Mouse (Mus musculus): Measurements from ENCODE around the gene 6330403K07Rik. TPM values are rescaled to one million over a fixed set of nuclear protein-coding genes. Genes with fewer than 3 reads are reported as not detected.

Gene 6330403K07Rik
- 0.45 and 0.83 TPM in 2 replicates for polyA plus RNA-seq (2012; rRNA removed)

DNA sequence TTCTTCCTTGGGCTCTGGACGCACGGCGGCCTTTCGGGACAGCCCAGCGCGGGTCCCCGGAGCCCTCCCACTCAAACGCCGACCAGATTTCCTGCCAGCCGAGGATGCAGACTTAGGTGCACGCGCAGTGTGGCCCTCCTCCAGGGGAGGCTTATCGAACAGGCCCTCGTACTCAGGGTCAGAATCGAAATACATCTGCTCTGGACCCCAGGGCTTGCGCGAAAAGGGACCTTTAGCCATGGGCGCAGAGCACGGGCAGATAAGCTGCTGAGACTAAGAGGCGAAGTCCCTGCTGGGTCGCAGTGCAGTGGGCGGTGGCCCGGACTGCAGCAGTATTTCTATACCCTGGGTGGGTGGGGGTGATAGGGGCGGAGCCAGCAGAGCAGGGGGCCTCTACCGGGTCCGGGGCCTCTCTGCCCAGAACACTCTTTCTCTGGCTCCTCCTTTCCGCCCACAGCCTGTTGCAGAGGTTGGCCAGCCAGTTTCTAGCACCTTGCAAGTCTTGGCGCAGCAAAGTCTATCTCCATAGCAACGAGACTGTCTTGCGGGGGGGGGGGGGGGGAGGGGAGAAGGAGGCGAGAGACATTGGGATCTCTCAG is at the start of gene 6330403K07Rik:
Gene 6330403K07Rik, minus strand, starts transcription at position 351 of the 599 bp plus-strand sequence.
- H3K27ac ChIP-seq (ENCODE audit: insufficient read depth, low read depth, low read length): no peak within 1 kb of the TSS
- no peak for DNase-seq

DNA sequence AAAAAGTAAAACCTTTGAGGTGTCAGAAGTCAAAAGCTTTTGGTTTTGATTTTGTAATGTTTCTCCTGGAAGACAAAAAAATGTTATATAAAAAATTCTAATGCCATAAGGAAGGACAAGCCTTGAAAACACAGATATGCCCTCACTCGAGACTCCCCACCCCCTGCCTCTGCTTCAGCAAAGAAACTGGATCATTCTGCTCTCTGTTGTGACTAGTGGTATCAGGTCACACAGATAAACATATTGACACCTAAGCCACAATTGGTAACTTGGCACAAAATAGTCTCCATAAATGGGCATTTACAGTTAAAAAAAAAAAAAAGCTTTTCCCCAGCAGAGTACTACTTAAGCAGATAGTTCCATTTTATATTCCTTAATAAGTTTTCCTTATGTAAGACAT is 43.0 kb upstream of the 6330403K07Rik start:
- 40% methylated on average over 1 of the region's 1 CpGs for WGBS

More for the DNA sequence above, at the start of gene 6330403K07Rik:
- TF ChIP-seq CTCF (conservative IDR thresholded peaks at IDR 0.05; ENCODE audit: insufficient read depth, insufficient read length, low read depth, low read length) (no peak), POLR2A (IDR thresholded peaks at IDR 0.05; ENCODE audit: low read depth, low read length) (no peak)
- no peaks in the 10 kb centered on the region for H3K27me3 ChIP-seq (replicated peaks; ENCODE audit: control insufficient read depth, insufficient read depth, low read length)
- H3K4me1 ChIP-seq (ENCODE audit: control insufficient read depth, insufficient read depth, low read length): no peaks in the 10 kb centered on the region
- H3K36me3 ChIP-seq (ENCODE audit: control insufficient read depth, insufficient read depth, low read length): no peaks in the 10 kb centered on the region
- WGBS: under 1% methylated on average over 31 of the region's 31 CpGs
- H3K4me3 ChIP-seq (ENCODE audit: insufficient read depth, low read depth, low read length): peak within 1 kb of the TSS; percentile 35

DNA sequence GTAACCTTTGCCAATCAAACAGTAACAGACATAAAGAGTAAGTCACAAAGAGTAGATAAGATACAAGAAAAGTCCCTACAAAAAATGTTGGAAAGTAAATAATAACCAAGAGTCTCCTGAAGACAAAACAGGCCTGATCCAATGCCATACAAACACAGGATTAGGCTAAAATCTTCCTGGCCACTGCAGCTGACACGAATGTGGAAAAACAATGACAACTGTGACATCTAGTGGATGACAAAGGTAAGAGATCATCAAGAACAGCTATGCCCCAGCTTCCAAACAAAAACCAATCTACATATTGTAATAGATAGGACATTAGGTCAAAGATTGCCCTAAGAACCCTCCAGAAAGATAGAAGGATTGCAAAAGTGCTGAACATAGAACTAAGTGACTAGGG is 19.2 kb upstream of the 6330403K07Rik start:
- Histone ChIP-seq H3K4me3 (ENCODE audit: insufficient read depth, low read depth, low read length) (no peak overlapping the region), H3K36me3 (ENCODE audit: control insufficient read depth, insufficient read depth, low read length) (no peaks in the 10 kb centered on the region), H3K27ac (ENCODE audit: insufficient read depth, low read depth, low read length) (no peak overlapping the region), H3K4me1 (ENCODE audit: control insufficient read depth, insufficient read depth, low read length) (no peaks in the 10 kb centered on the region), H3K27me3 (replicated peaks; ENCODE audit: control insufficient read depth, insufficient read depth, low read length) (no peaks in the 10 kb centered on the region)
- no peak for TF ChIP-seq POLR2A (IDR thresholded peaks at IDR 0.05; ENCODE audit: low read depth, low read length)
- TF ChIP-seq CTCF (conservative IDR thresholded peaks at IDR 0.05; ENCODE audit: insufficient read depth, insufficient read length, low read depth, low read length): 0 out of 2 replicates have a peak, but pooled peaks have one; percentile 1
- peak; percentile 26 for DNase-seq
- 3% methylated on average over 1 of the region's 1 CpGs for WGBS

More for the DNA sequence above, 43.0 kb upstream of the 6330403K07Rik start:
- Histone ChIP-seq H3K36me3 (ENCODE audit: control insufficient read depth, insufficient read depth, low read length) (no peaks in the 10 kb centered on the region), H3K4me3 (ENCODE audit: insufficient read depth, low read depth, low read length) (no peak overlapping the region), H3K27ac (ENCODE audit: insufficient read depth, low read depth, low read length) (no peak overlapping the region), H3K4me1 (ENCODE audit: control insufficient read depth, insufficient read depth, low read length) (no peaks in the 10 kb centered on the region), H3K27me3 (replicated peaks; ENCODE audit: control insufficient read depth, insufficient read depth, low read length) (no peaks in the 10 kb centered on the region)
- no peak for DNase-seq
- TF ChIP-seq CTCF (conservative IDR thresholded peaks at IDR 0.05; ENCODE audit: insufficient read depth, insufficient read length, low read depth, low read length) (no peak), POLR2A (IDR thresholded peaks at IDR 0.05; ENCODE audit: low read depth, low read length) (no peak)

DNA sequence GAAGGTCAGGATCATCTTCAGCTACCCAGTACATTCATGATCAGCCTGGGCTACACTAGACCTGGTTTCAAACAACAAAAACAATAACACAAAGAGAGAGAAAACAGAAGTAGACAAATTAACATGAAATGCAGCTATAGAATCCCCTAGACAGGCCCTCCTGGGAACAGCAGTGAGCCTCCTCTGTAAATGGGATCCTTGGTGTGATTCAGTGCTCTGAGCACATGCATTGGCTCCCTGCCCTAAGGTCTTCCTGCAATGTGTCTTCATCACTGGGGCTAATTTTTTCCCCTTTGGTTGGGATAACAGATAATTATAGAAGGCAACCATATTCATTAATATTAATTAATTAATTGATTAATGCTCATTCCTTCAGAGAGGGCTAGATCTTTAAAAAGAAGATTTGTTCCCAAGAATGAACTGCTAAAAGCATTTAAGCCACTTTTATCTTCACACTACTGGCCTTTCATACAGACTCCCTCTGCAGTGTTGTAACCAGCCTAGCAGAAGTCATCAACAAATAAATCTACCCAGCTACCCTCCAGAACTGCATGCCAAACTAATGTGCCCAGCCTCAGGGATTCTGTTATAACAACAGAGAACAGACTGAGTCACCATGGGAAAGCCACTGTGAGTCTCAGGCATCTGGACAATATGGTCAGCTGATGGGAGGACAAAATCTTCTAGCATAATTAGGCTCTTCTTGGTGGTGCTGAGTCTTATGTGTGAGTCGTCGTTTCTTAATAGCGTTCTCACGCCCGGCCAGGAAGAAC is 6.4 kb upstream of the 6330403K07Rik start:
- no peak overlapping the region for H3K4me3 ChIP-seq (ENCODE audit: insufficient read depth, low read depth, low read length)
- no peak for DNase-seq
- no peaks in the 10 kb centered on the region for H3K36me3 ChIP-seq (ENCODE audit: control insufficient read depth, insufficient read depth, low read length)
- H3K27me3 ChIP-seq (replicated peaks; ENCODE audit: control insufficient read depth, insufficient read depth, low read length): no peaks in the 10 kb centered on the region
- H3K27ac ChIP-seq (ENCODE audit: insufficient read depth, low read depth, low read length): no peak overlapping the region
- H3K4me1 ChIP-seq (ENCODE audit: control insufficient read depth, insufficient read depth, low read length): no peaks in the 10 kb centered on the region
- no peak for TF ChIP-seq POLR2A (IDR thresholded peaks at IDR 0.05; ENCODE audit: low read depth, low read length)
- no peak for TF ChIP-seq CTCF (conservative IDR thresholded peaks at IDR 0.05; ENCODE audit: insufficient read depth, insufficient read length, low read depth, low read length)
- 98% methylated on average over 5 of the region's 5 CpGs for WGBS

DNA sequence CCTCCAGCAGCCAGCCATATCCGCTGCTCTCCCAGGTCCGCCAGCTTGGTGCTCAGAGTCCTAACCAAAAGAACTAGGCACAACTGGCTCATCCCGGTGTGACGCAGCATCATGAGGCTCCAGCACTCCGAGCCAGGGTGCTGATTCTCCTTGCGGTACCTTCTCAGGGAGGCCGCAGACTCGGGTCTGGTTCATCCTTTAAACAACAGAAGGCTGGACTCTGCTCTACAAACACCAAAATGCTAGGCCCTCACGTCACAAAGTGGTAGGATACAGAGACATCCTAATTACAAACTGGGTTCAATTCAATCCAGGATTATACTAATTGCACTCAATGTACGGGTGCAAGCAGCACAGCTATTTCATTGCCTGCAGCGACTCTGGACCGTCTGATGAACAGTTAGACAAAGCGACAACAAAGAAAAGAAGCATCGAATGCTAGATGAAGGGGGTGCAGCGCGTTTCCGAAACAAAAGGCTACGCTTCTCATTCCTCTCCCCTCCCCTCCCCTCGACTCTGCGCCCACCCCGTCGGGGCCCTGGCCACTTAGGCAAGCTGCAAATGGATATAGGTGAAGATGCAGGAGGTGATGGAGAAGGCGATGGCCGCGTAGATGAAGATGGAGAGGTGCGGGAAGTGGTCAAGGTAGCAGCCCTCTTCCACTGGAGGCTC is 686 bp downstream of the 6330403K07Rik start:
- H3K36me3 ChIP-seq (ENCODE audit: control insufficient read depth, insufficient read depth, low read length): no peaks in the 10 kb centered on the region
- H3K27ac ChIP-seq (ENCODE audit: insufficient read depth, low read depth, low read length): no peak overlapping the region
- DNase-seq: no peak
- TF ChIP-seq CTCF (conservative IDR thresholded peaks at IDR 0.05; ENCODE audit: insufficient read depth, insufficient read length, low read depth, low read length) (no peak), POLR2A (IDR thresholded peaks at IDR 0.05; ENCODE audit: low read depth, low read length) (no peak)
- no peaks in the 10 kb centered on the region for H3K27me3 ChIP-seq (replicated peaks; ENCODE audit: control insufficient read depth, insufficient read depth, low read length)
- peak overlapping the region; percentile 35; the same call in 1 of the 2 replicates for H3K4me3 ChIP-seq (ENCODE audit: insufficient read depth, low read depth, low read length)
- no peaks in the 10 kb centered on the region for H3K4me1 ChIP-seq (ENCODE audit: control insufficient read depth, insufficient read depth, low read length)
- 15% methylated on average over 26 of the region's 26 CpGs for WGBS

DNA sequence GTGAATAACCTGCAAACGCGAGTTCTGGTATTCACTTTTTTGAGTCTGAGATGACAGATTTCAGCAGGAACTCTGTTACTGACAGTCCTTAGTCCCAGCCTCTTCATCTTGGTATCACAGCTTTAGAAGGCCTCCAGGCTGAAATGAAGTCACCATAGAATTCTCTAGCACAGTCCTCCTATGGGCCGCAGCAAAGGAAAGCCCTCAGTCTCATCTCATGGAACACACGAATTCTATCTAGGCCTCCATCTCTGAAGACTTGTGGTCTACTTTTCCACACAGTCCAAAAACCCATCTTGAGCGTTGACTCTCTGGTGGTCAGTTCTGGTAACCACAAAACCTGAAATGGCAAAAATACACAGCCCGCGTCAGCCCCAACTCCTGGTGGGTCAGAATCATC is 1.2 kb downstream of the 6330403K07Rik start:
- no peak for DNase-seq
- WGBS: 74% methylated on average over 7 of the region's 7 CpGs
- no peak overlapping the region for H3K27ac ChIP-seq (ENCODE audit: insufficient read depth, low read depth, low read length)
- H3K4me3 ChIP-seq (ENCODE audit: insufficient read depth, low read depth, low read length): no peak overlapping the region
- H3K4me1 ChIP-seq (ENCODE audit: control insufficient read depth, insufficient read depth, low read length): no peaks in the 10 kb centered on the region
- no peak for TF ChIP-seq POLR2A (IDR thresholded peaks at IDR 0.05; ENCODE audit: low read depth, low read length)
- TF ChIP-seq CTCF (conservative IDR thresholded peaks at IDR 0.05; ENCODE audit: insufficient read depth, insufficient read length, low read depth, low read length): no peak
- H3K27me3 ChIP-seq (replicated peaks; ENCODE audit: control insufficient read depth, insufficient read depth, low read length): no peaks in the 10 kb centered on the region
- no peaks in the 10 kb centered on the region for H3K36me3 ChIP-seq (ENCODE audit: control insufficient read depth, insufficient read depth, low read length)

Data from kidney, adult 2 months (tissue).